ENCODE assay signal across 7 mouse cellular contexts in the genomic region with DNA sequence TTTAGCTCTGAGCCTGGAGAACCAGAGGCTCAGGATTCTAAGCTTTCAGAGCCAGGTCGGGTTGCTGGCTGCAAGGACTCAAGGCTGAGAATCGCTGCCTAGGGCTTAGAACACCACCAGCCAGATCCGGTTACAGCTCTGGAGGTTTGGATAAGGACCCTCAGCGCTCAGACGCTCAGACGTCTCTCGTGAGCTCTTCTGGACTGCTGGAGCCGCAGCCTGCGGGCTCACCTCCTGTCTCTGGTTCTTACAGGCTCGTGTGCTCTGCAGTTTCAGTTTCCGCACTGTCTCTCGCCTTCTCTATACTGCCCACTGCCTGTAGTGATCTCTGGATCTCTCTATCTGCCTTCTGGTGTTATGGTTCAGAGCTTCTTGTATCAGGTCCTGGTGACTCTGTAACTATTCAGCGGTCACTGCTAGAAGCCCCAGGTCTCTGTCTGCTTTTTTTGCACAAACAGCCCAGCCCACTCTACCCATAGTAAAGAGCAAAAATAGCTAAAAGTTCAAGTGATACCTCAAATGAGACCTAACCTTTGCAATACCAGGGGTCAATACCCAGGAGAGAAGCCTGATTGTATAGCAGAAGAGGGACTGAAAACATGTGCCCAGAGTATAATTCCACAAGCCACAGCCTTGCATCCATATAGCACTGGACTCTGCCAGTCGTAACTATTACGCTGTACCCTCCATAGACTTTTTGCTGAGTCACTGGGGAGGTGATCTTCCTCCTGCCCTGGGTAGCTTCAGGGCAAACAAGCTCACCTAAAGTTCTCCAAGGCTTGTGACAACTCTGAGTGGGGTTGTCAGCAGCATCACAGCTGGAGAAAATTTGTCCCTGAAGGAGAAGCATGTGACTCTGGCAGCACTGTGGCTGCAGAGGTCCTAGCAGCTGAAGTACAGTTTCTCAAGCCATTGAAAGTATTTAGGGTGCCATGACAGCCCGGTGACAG. TPM values are rescaled to one million over a fixed set of nuclear protein-coding genes. Genes with fewer than 3 reads are reported as not detected.
A peak's percentile ranks its signal among the peaks of the same experiment; 100 is the strongest.
DNase-seq lines count a peak whose midpoint lies in the region; ATAC-seq lines count a peak whose summit lies in the region.

No protein-coding gene starts in this region.

- no peaks in the 10 kb centered on the region for H3K9me3 ChIP-seq in midbrain, embryonic 10.5 days (replicated peaks)
- no peaks in the 10 kb centered on the region for H3K9me3 ChIP-seq in midbrain, embryonic 15.5 days
- no peaks in the 10 kb centered on the region for H3K9me3 ChIP-seq in liver, embryonic 15.5 days (replicated peaks)
- H3K9me3 ChIP-seq in stomach, embryonic 14.5 days (ENCODE audit: control insufficient read depth, low read depth, low read length) = no peaks in the 10 kb centered on the region

- ATAC-seq in midbrain, embryonic 15.5 days (replicated peaks) = no peak
- no peak for ATAC-seq in liver, embryonic 15.5 days (ENCODE audit: insufficient read depth)
- peak; percentile 44; the same call in 1 of the 2 replicates for ATAC-seq in stomach, embryonic 14.5 days (ENCODE audit: insufficient number of reproducible peaks, insufficient read depth, low FRiP score, low read depth)

- WGBS in midbrain, embryonic 10.5 days = 48% methylated on average over 16 of the region's 16 CpGs
- WGBS in midbrain, embryonic 15.5 days = 41% methylated on average over 16 of the region's 16 CpGs
- WGBS in liver, embryonic 15.5 days (ENCODE audit: insufficient replicate concordance) = 13% methylated on average over 16 of the region's 16 CpGs
- WGBS in stomach, embryonic 14.5 days = 22% methylated on average over 16 of the region's 16 CpGs

- no peaks in the 10 kb centered on the region for H3K36me3 ChIP-seq in midbrain, embryonic 10.5 days
- no peaks in the 10 kb centered on the region for H3K36me3 ChIP-seq in midbrain, embryonic 15.5 days (replicated peaks)
- H3K36me3 ChIP-seq in liver, embryonic 15.5 days (replicated peaks) = no peaks in the 10 kb centered on the region
- H3K36me3 ChIP-seq in stomach, embryonic 14.5 days (ENCODE audit: control insufficient read depth, insufficient read depth, low read length) = no peaks in the 10 kb centered on the region

- no peak overlapping the region for H3K9ac ChIP-seq in midbrain, embryonic 15.5 days
- no peak overlapping the region for H3K9ac ChIP-seq in liver, embryonic 15.5 days
- H3K9ac ChIP-seq in stomach, embryonic 14.5 days (replicated peaks; ENCODE audit: low read depth, low read length) = no peak overlapping the region; the same call in 1 of the 2 replicates

- peak overlapping the region; percentile 35 for H3K27ac ChIP-seq in midbrain, embryonic 10.5 days (replicated peaks)
- no peak overlapping the region for H3K27ac ChIP-seq in midbrain, embryonic 15.5 days
- H3K27ac ChIP-seq in liver, embryonic 15.5 days (replicated peaks) = no peak overlapping the region
- no peak overlapping the region for H3K27ac ChIP-seq in stomach, embryonic 14.5 days (ENCODE audit: low read length)

- DNase-seq in midbrain, embryonic 10.5 days (ENCODE audit: low spot score) = peak; percentile 24
- DNase-seq in heart, adult 8-10 months (ENCODE audit: low spot score) = peak; percentile 43
- DNase-seq in c-Kit-positive CD71-positive TER-119-positive erythroid progenitor cells, embryonic 14.5 days (ENCODE audit: low spot score) = no peak
- DNase-seq in urinary bladder, postnatal 25 days (ENCODE audit: low spot score) = no peak

- no peaks in the 10 kb centered on the region for H3K27me3 ChIP-seq in midbrain, embryonic 10.5 days (ENCODE audit: low read depth, poor library complexity, severe bottlenecking)
- H3K27me3 ChIP-seq in midbrain, embryonic 15.5 days (replicated peaks) = no peaks in the 10 kb centered on the region
- no peaks in the 10 kb centered on the region for H3K27me3 ChIP-seq in liver, embryonic 15.5 days
- H3K27me3 ChIP-seq in stomach, embryonic 14.5 days (ENCODE audit: control insufficient read depth, insufficient read depth, low read length) = no peaks in the 10 kb centered on the region

- no peak overlapping the region for H3K4me3 ChIP-seq in midbrain, embryonic 10.5 days
- H3K4me3 ChIP-seq in midbrain, embryonic 15.5 days = no peak overlapping the region
- H3K4me3 ChIP-seq in liver, embryonic 15.5 days (replicated peaks) = 0 out of 2 replicates have a peak overlapping the region, but pooled peaks have one; percentile 17
- H3K4me3 ChIP-seq in stomach, embryonic 14.5 days (ENCODE audit: low read depth, low read length) = no peak overlapping the region

- H3K4me1 ChIP-seq in midbrain, embryonic 10.5 days = peaks cover 41% of the 10 kb centered on the region
- peaks cover 22% of the 10 kb centered on the region for H3K4me1 ChIP-seq in midbrain, embryonic 15.5 days
- H3K4me1 ChIP-seq in liver, embryonic 15.5 days (replicated peaks) = peaks cover 4% of the 10 kb centered on the region; the same call in 1 of the 2 replicates
- peaks cover 6% of the 10 kb centered on the region; the same call in 1 of the 2 replicates for H3K4me1 ChIP-seq in stomach, embryonic 14.5 days (ENCODE audit: control insufficient read depth, insufficient read depth, low read length)

- no peak overlapping the region for H3K4me2 ChIP-seq in midbrain, embryonic 15.5 days
- peak overlapping the region; percentile 46 for H3K4me2 ChIP-seq in liver, embryonic 15.5 days
- peak overlapping the region; percentile 27 for H3K4me2 ChIP-seq in stomach, embryonic 14.5 days (replicated peaks; ENCODE audit: low read depth, low read length)

RNA-seq across cellular contexts. Expression of a gene that starts 56.4 kb away (rescaled TPM):
- polyA plus RNA-seq in midbrain, embryonic 10.5 days (2016; fragmentation: Nextera tagmentation; extraction: Ambion mirVana) = 65.5 and 71.4 TPM in 2 replicates
- polyA plus RNA-seq in midbrain, embryonic 15.5 days (2015; fragmentation: Nextera tagmentation; extraction: Ambion mirVana) = 62.3 and 66.1 TPM in 2 replicates
- total RNA-seq in heart, adult 8-10 months (2022) = 100 to 1,000 TPM; 481 to 555 (median 528) TPM
- 4.1 and 4.7 TPM in 2 replicates for polyA plus RNA-seq in liver, embryonic 15.5 days (2015; fragmentation: Nextera tagmentation; extraction: Ambion mirVana)
- 48.3 and 49.7 TPM in 2 replicates for polyA plus RNA-seq in stomach, embryonic 14.5 days (2014; fragmentation: Nextera tagmentation; extraction: Ambion mirVana)

Comparison
In these comparisons a context has a peak if more than half of its experiments do, and no peak if none do; other contexts are left out.
1. DNase-seq: peak in midbrain, embryonic 10.5 days (single experiment) and heart, adult 8-10 months (single experiment); none in c-Kit-positive CD71-positive TER-119-positive erythroid progenitor cells, embryonic 14.5 days (single experiment) and urinary bladder, postnatal 25 days (single experiment).